Mouse (Mus musculus): ENCODE data around the gene Eml5. TPM values are rescaled to one million over a fixed set of nuclear protein-coding genes. Genes with fewer than 3 reads are reported as not detected.

Gene Eml5
- polyA plus RNA-seq, 1 experiment = 0.65 TPM

DNA sequence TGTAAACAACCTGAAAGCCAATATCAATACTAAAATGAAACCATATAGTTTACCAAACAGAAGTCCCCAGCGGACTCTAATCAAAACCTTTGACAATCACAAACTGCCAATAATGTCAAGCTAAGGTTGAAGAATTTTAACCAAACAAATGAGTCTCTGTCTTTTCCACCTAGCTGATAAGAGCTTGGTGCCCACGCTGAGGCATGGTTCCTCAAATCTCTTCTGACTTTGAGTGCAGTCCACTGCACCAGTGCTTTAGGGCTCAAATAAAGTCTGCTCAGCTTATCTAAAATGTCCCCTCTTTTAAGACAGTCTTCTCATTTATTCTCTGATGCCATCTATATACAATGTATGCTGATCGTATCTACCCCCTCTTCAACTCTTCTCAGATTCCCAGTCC lies 61.1 kb downstream of the Eml5 start:
- Histone ChIP-seq H3K4me3 (no peak overlapping the region), H3K79me2 (ENCODE audit: control insufficient read depth, insufficient read depth) (no peaks in the 10 kb centered on the region), H3ac (ENCODE audit: control insufficient read depth, insufficient read length) (no peak overlapping the region), H3K36me3 (ENCODE audit: control insufficient read depth, insufficient read depth) (no peaks in the 10 kb centered on the region), H3K27me3 (ENCODE audit: control insufficient read depth, insufficient read depth, insufficient read length) (no peaks in the 10 kb centered on the region), H3K4me2 (ENCODE audit: low read depth) (no peak overlapping the region)
- no peak for TF ChIP-seq REST (IDR thresholded peaks at IDR 0.05; ENCODE audit: insufficient read depth, insufficient read length)
- no peak for TF ChIP-seq CEBPB (IDR thresholded peaks at IDR 0.05; ENCODE audit: insufficient read depth, poor library complexity, severe bottlenecking)
- TF ChIP-seq POLR2A (IDR thresholded peaks at IDR 0.05; ENCODE audit: insufficient read length, low read depth) = no peak
- no peak for TF ChIP-seq TCF12 (IDR thresholded peaks at IDR 0.05; ENCODE audit: insufficient read depth, poor library complexity, severe bottlenecking)
- no peak for TF ChIP-seq MYOG (IDR thresholded peaks at IDR 0.05; ENCODE audit: control insufficient read depth in 1 of 3, insufficient read depth in 1 of 3, insufficient read length in 2 of 3, low read depth in 2 of 3)
- no peak for TF ChIP-seq MAX (IDR thresholded peaks at IDR 0.05; ENCODE audit: low read depth)
- no peak for TF ChIP-seq MYOD1 (IDR thresholded peaks at IDR 0.05; ENCODE audit: control insufficient read depth in 1 of 3, insufficient read length in 2 of 3, low read depth in 2 of 3)

DNA sequence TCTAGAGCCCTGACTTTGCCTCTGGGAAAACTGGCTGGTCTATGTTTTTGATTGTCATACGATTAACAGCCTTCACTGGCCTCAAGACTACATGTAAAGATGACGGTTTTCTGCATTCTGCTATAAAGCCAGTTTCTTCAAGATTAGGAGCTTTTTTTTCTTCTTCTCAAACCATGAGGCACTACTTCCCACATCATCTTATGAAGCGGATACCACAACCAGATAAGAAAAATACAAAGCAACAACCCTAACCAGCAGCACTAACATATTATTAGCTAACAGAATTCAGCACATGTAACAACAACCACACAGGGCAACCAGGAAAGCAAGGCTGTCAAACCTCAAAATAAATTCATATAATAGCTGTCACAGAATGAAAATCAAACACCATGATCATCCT lies 63.3 kb downstream of the Eml5 start:
- Histone ChIP-seq H3K4me3 (no peak overlapping the region), H3K27me3 (ENCODE audit: control insufficient read depth, insufficient read depth, insufficient read length) (no peaks in the 10 kb centered on the region), H3K36me3 (ENCODE audit: control insufficient read depth, insufficient read depth) (no peaks in the 10 kb centered on the region), H3K79me2 (ENCODE audit: control insufficient read depth, insufficient read depth) (no peaks in the 10 kb centered on the region), H3ac (ENCODE audit: control insufficient read depth, insufficient read length) (no peak overlapping the region), H3K4me2 (ENCODE audit: low read depth) (no peak overlapping the region)
- no peak for TF ChIP-seq POLR2A (IDR thresholded peaks at IDR 0.05; ENCODE audit: insufficient read length, low read depth)
- no peak for TF ChIP-seq TCF3 (IDR thresholded peaks at IDR 0.05; ENCODE audit: insufficient read length, low read depth)
- no peak for TF ChIP-seq MYOG (IDR thresholded peaks at IDR 0.05; ENCODE audit: control insufficient read depth in 1 of 3, insufficient read depth in 1 of 3, insufficient read length in 2 of 3, low read depth in 2 of 3)
- no peak for TF ChIP-seq TCF12 (IDR thresholded peaks at IDR 0.05; ENCODE audit: insufficient read depth, poor library complexity, severe bottlenecking)
- no peak for TF ChIP-seq CEBPB (IDR thresholded peaks at IDR 0.05; ENCODE audit: insufficient read depth, poor library complexity, severe bottlenecking)
- TF ChIP-seq SRF (IDR thresholded peaks at IDR 0.05; ENCODE audit: control insufficient read depth, insufficient read length, low read depth) = no peak
- no peak for TF ChIP-seq REST (IDR thresholded peaks at IDR 0.05; ENCODE audit: insufficient read depth, insufficient read length)
- TF ChIP-seq USF1 (IDR thresholded peaks at IDR 0.05; ENCODE audit: low read depth) = no peak
- TF ChIP-seq E2F4 (IDR thresholded peaks at IDR 0.05; ENCODE audit: insufficient read depth) = no peak
- no peak for TF ChIP-seq MAX (IDR thresholded peaks at IDR 0.05; ENCODE audit: low read depth)

DNA sequence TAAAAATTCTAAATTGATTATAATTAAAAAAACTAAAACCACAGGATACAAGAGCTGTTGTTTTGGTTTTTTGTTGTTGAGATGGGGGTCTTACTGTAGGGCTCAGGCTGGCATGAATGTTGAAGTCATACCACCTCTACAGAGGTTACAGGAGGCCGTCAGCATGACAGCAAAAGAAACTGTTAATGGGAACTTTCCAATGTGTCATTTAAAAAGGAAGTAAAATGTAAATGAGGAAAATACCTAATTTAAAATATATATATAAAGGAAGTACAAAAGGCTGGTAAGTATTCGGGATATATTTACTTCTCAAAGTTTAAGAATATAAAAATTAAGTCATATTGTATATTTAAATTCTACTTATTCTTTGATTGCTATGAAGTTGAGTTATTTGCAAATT lies 65.8 kb downstream of the Eml5 start:
- no peaks in the 10 kb centered on the region for H3K79me2 ChIP-seq (ENCODE audit: control insufficient read depth, insufficient read depth)
- no peaks in the 10 kb centered on the region for H3K36me3 ChIP-seq (ENCODE audit: control insufficient read depth, insufficient read depth)
- H3K27me3 ChIP-seq (ENCODE audit: control insufficient read depth, insufficient read depth, insufficient read length) = no peaks in the 10 kb centered on the region
- H3K4me3 ChIP-seq = no peak overlapping the region
- no peak overlapping the region for H3K4me2 ChIP-seq (ENCODE audit: low read depth)
- H3ac ChIP-seq (ENCODE audit: control insufficient read depth, insufficient read length) = no peak overlapping the region
- TF ChIP-seq REST (IDR thresholded peaks at IDR 0.05; ENCODE audit: insufficient read depth, insufficient read length) = no peak
- no peak for TF ChIP-seq SRF (IDR thresholded peaks at IDR 0.05; ENCODE audit: control insufficient read depth, insufficient read length, low read depth)
- no peak for TF ChIP-seq E2F4 (IDR thresholded peaks at IDR 0.05; ENCODE audit: insufficient read depth)
- no peak for TF ChIP-seq POLR2AphosphoS2 (IDR thresholded peaks at IDR 0.05; ENCODE audit: insufficient read length, low read depth)
- TF ChIP-seq MAX (IDR thresholded peaks at IDR 0.05; ENCODE audit: low read depth) = no peak
- TF ChIP-seq MYOG (IDR thresholded peaks at IDR 0.05; ENCODE audit: control insufficient read depth in 1 of 3, insufficient read depth in 1 of 3, insufficient read length in 2 of 3, low read depth in 2 of 3) = no peak
- no peak for TF ChIP-seq TCF12 (IDR thresholded peaks at IDR 0.05; ENCODE audit: insufficient read depth, poor library complexity, severe bottlenecking)
- no peak for TF ChIP-seq USF1 (IDR thresholded peaks at IDR 0.05; ENCODE audit: low read depth)
- no peak for TF ChIP-seq CEBPB (IDR thresholded peaks at IDR 0.05; ENCODE audit: insufficient read depth, poor library complexity, severe bottlenecking)
- no peak for TF ChIP-seq POLR2A (IDR thresholded peaks at IDR 0.05; ENCODE audit: insufficient read length, low read depth)
- TF ChIP-seq MYOD1 (IDR thresholded peaks at IDR 0.05; ENCODE audit: control insufficient read depth in 1 of 3, insufficient read length in 2 of 3, low read depth in 2 of 3) = no peak

DNA sequence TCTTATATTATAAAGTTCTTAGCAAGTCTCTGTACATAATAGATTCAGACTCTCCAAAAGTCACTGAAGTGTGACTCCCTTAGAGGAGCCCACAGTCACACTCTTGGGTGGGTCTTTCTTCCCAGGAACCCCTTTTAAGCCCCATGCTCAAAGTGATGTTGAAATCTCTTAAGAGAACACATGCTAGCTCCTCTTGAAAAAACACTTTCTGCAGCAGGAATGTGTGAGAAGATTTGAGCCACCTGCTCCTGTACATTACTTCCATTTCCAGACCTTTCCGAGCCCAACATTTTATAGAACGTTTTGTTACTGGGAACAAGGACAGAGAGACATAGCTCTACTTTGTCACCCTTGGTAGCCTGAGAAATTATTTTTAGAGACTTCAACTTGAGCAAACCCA lies 66.4 kb downstream of the Eml5 start:
- Histone ChIP-seq H3K36me3 (ENCODE audit: control insufficient read depth, insufficient read depth) (no peaks in the 10 kb centered on the region), H3K4me3 (no peak overlapping the region), H3ac (ENCODE audit: control insufficient read depth, insufficient read length) (no peak overlapping the region)

More for the DNA sequence above, 66.4 kb downstream of the Eml5 start:
- TF ChIP-seq REST (IDR thresholded peaks at IDR 0.05; ENCODE audit: insufficient read depth, insufficient read length) (no peak), TCF12 (IDR thresholded peaks at IDR 0.05; ENCODE audit: insufficient read depth, poor library complexity, severe bottlenecking) (no peak), CEBPB (IDR thresholded peaks at IDR 0.05; ENCODE audit: insufficient read depth, poor library complexity, severe bottlenecking) (no peak), MYOG (IDR thresholded peaks at IDR 0.05; ENCODE audit: control insufficient read depth in 1 of 3, insufficient read depth in 1 of 3, insufficient read length in 2 of 3, low read depth in 2 of 3) (no peak), POLR2A (IDR thresholded peaks at IDR 0.05; ENCODE audit: insufficient read length, low read depth) (no peak), E2F4 (IDR thresholded peaks at IDR 0.05; ENCODE audit: insufficient read depth) (no peak), USF1 (IDR thresholded peaks at IDR 0.05; ENCODE audit: low read depth) (no peak), TCF3 (IDR thresholded peaks at IDR 0.05; ENCODE audit: insufficient read length, low read depth) (no peak), MAX (IDR thresholded peaks at IDR 0.05; ENCODE audit: low read depth) (no peak), MYOD1 (IDR thresholded peaks at IDR 0.05; ENCODE audit: control insufficient read depth in 1 of 3, insufficient read length in 2 of 3, low read depth in 2 of 3) (no peak), POLR2AphosphoS2 (IDR thresholded peaks at IDR 0.05; ENCODE audit: insufficient read length, low read depth) (no peak), SRF (IDR thresholded peaks at IDR 0.05; ENCODE audit: control insufficient read depth, insufficient read length, low read depth) (no peak)
- Histone ChIP-seq H3K79me2 (ENCODE audit: control insufficient read depth, insufficient read depth) (no peaks in the 10 kb centered on the region), H3K4me2 (ENCODE audit: low read depth) (no peak overlapping the region), H3K27me3 (ENCODE audit: control insufficient read depth, insufficient read depth, insufficient read length) (no peaks in the 10 kb centered on the region)

Data from myocyte (in vitro differentiated cells).